Mouse (Mus musculus) layer of hippocampus, adult 18-20 months (tissue): ENCODE results near the gene Apba2. TPM values are rescaled to one million over a fixed set of nuclear protein-coding genes. Genes with fewer than 3 reads are reported as not detected.

Source experiments
- DNase-seq, 2 experiments: peaks; one replicate each; pipeline ENCODE4 v3.0.0; 2022; ENCODE audit warnings: low spot score in 2 of 2
- total RNA-seq, 2 experiments: library from RNA; stranded (reverse); gene quantifications; 2 replicates each; pipeline ENCODE4 v1.2.3; 2021

Gene Apba2
- total RNA-seq, 2 experiments from 2014 or later, result 247 to 248 TPM

DNA sequence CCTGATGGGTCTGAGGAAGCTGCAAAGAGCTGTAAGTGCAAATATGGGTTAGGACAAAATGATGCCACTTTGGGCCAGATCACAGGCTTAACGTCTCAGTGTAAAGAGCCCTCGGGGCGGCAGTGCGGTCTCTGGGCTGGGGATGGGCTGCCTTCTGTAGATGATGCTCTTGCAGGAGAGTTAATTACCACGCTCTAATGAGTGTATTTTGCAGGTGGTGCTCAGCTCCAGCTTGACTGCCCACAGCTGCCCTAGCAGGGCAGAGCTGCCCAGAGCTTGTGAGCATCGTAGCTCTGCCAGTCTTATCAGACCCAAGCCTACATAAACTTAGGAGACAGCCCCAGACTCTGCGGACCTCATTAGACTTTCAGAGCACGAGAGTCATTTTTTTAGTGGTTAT, 80.9 kb downstream of the Apba2 start:
- no peak for DNase-seq

DNA sequence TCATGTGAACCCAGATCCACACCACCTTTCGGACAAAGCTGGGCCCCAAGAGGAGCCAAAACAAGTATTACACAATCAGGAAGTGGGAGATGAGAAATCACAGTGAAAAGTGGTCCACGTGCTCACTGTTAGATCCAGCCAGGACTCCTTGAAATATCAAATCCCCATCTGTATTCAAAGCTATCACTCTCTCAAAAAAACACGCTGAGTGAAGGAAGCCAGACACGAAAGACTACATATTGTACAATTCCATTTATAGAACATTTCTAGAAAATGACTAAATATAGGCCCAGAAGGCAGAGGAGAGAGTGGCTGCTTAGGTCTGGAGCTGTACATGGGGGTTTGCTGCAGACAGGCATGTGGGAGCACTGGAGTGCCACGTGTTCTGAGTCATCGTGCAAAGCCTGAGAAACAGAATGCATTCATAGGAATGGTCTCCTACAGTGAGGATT, 82.2 kb downstream of the Apba2 start:
- DNase-seq, result peak in 1 of 2 experiments; percentile 57

DNA sequence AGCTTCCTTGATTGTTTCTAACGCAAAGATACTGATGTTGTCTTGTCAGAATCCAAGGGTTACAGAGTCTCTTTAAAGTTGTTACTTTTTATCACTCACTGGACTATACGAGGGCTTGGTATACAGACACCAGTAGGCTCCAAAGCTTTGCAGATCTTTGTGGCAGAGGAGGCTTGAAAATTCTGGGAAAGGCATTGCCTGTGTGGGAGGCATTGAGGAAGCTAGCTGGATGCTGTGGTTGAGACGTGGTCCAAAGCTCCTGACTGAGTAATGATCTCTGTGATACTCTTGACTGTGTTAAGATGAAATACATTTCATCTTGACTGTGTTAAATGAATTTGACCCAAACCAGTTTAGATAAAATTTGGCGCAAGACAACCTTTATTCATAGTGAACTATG, 84.6 kb downstream of the Apba2 start:
- DNase-seq, result no peak

DNA sequence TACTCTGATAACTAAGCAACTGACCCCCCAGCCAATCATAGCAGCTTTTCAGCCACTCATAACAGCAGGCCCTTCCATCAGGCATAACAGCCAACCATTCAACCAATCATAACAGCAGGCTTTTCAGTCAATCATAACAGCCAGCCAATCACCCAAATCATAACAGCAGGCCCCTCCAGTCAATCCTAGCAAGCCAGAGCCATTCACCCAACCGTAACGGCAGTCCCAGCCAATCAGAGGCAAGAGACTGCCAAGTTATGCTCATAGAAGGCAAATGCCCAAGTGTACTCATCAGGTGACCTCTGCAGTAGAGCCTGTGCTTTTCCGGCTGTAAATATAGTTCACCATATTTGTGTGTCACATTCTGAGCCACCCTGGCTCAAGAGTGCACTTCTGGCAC, 85.1 kb downstream of the Apba2 start:
- no peak for DNase-seq

DNA sequence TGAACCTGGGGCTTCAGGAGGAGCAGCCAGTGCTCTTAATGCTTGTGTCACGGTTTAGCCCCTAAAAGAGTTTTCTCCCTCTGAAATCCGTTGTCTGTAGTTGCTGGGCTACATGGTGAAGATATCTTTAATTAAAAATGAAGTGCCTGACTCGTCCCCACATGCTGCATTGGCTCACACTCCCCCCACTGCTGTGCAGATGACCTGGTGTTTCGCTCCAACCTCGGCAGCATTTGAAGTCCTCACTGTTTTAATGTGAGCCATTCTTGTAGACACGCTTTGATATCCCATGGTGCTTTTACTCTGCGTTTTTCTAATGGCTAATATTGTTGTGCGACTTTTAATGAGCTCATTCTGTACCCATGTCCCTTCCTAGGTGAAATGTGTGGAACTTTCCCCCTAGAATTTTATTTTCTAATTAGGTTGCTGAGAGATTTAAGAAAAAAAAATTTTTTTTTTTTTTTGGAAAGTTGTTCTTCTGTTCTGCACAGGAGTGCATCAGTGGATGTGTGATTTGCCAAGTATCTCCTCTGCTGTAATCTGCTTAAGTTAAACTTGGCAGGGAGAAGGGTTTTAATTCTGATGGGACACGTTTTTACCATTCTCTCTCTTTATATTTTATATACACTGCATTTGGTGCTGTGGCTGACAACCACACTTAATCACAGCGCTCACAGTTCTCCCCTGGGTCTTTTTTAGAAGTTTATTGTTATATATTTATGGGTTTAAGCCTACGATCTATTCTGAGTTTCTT, 87.3 kb downstream of the Apba2 start:
- DNase-seq, result no peak

DNA sequence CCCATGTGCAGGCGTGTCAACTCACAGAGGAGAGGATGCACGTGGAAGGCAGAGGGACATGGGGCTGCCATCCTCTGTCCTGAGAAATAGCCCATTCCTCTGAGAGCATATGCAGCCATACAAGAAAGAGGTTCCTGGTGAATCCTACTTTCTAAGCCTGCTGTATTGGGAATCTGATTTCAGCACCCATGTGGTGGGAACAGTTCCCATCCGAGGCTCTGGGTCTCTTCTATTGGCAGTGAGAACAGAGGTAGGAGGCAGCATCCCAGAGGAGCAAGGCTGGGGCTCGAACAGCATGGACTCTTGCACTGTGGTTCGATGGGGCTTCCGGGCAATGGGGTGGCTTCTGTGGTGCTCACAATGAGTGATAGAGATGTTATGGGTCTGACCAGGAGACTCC, 93.8 kb downstream of the Apba2 start:
- no peak for DNase-seq

DNA sequence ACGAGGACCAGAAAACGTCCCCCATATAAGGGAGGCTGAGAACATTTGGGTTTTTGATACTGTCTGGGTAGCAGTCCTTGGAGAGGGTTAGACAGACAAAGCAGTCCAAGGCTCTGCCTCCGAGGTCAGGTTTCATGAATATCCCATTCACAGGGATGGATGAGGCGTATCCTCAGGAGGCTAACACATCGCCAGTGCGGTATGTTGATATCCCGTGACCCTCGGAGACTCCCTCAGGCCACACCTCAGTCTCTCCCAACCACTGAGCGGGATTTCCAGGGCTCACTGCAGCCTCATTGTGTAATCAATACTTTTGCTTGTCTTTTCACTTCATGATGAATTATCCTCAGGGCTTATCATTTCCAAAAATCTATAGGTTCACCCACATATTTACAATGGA, 95.1 kb downstream of the Apba2 start:
- DNase-seq, result no peak

DNA sequence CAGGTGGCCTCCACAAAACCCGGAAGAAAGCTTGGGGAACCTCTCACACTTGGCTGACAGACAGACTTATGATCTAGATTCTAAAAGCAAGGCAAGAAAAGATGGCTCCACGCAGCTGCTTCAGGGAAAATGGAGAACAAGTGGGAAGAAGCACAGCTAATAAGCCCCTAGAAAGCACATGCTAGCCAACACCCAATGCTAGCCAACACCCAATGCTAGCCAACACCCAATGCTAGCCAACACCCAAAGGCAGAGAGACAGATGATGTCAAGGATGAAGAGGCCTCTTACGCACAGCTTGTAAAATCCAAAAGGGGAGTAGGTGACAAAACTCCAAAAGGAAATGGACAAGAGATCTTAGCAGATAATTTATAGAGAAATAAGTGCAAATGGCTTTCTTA, 108.4 kb downstream of the Apba2 start:
- no peak for DNase-seq

DNA sequence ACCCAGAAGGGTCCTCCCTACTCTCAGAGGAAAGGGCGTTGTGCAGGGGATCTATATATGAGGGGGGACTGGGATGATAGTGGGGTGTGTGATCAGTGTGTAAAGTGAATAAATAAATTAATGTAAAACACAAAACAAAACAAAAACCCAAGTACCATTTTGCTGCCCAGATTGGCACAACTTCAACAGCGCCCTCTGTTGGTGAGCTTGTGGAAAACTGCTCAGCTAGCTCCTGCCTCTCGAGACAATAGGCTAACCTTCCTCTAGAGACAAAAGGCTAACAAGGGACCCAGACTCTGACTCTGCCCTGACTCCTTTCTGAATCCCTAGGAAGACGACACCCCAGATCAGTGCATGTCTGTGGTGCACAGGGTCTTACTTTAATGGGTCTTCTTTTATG, 109.4 kb downstream of the Apba2 start:
- DNase-seq, result no peak

DNA sequence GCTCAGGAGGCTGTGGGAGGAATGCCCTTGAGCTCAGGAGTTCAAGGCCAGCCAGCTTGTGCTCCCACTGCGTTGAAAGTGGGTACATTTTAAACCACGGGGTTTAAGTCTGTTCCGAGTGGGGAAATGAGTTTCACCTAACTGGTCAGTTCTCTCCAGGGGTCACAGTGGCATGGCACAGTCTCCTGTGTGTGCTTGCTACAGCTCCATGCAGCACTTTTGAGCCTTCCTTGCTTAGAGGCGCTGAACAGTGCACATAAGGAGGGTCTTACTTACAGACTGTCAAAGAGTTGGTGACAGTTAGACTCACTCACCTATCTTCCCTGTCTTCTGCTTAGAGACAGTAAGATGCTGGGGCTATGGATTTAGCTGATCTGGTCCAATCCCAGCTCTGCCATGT, 117.8 kb downstream of the Apba2 start:
- DNase-seq, result no peak

DNA sequence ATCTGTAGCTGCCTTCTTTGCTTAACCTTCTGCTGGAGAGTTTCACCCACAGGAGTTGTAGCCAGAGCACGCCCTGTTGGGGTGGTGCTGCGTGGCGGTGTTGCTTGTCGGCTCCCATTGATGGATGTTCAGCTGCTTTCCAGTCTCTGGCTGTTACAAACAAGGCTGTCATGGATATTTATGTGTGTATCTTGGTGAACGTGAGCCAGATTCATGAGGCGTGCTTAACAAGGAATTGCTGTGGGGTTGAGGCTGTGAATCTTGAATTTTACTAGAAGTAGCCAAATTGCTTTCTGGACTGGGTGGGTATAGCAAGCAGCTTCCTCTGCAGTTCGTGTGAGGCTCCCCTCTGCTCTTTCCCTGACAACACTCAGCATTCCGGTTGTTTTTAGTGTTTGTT, 125.0 kb downstream of the Apba2 start:
- no peak for DNase-seq

DNA sequence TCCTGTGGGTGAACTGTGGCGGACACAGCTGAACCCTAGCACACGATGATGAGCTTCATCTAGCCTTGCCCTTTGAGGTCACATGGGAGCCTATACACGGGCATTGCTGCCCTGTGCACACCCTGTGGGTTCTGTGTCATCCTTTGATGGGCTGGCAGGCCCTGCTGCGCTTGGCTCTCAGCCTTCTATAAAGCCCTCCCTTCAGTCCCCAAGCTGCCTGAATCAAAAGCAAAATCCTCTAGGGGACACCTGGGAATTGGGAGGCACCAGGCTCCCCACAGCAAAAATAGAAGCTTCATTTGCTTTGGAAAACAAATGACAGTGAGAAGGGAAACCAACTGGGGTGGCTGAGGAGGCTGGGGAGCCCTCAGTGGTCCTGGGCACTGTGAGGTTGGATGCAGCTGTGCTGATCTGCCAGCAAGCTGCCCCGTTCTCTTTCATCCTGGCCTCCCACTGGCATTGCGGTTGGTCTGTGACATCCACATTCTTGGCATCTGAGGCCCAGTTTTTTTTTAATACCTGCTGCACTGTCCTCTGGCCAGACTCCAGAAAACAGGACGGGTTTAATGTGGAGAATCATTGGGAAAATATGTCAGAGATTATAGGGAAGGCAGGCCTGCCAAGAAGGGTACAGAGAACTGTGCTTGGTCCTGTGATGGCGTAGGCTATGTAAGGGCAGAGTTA, 126.6 kb downstream of the Apba2 start:
- DNase-seq, result no peak

DNA sequence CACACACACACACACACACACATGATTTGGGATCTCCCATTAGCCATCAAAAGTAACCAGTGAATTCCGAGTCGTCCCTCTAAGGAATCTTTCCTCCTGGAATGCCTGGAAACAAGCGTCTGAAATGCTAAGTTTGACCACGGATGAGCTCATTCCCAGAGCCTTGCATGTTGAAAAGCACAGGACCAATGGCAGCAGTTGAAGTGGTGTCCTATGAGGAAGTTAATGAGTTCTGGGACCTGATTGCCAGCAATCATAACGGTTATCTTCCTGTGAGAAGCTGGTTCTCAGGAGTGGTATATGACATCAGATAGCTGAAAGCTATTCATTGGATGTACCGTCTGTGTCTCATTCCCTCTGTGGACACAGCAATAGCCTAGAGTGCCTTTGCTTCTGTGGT, 129.2 kb downstream of the Apba2 start:
- DNase-seq, result no peak

DNA sequence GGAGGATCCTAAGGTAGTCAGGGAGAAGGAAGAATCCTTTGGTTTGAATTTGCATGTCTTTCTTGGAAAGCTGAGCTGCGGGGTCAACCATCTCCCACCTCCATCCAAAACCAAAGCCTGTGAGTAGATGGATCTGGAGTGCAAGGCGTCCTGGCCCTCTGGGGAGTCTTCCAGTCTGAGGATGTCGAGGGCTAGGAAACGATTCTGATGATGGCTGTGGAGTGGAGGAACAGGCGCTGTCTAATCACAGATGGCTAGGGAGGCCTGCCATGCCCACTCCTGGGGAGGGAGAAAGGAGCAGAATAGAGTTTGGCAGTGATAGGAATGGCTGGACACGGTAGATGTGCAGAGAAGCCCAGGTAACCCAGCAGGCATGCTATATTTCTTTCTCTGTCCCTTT, 129.6 kb downstream of the Apba2 start:
- no peak for DNase-seq

DNA sequence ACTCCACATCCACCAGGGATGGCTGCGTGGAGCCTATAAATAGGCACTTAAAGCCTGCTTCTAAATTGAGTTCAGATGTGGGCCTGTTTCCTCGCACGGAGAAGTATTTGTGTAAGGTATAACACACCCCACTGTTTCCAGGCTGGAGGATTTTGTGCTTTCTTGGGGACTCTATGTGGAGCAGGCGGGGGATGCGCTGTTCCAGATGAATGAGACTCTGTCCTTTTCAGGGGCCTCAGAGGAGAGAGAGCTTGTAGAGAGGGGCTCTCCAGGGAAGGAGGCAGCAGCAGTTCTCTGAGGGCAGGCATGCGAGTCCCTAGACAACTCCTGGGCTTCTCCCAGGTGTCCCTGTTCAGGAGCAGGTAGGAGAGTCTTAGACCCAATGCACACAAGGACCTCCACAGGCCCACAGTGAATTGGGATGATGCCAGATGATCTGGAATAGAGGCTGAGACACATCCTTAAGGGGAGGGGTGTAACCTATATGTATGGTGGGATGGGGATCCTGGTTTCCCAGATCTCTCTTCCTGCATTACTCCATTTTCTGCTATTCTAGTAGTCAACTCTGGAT, 130.4 kb downstream of the Apba2 start:
- DNase-seq, result no peak

DNA sequence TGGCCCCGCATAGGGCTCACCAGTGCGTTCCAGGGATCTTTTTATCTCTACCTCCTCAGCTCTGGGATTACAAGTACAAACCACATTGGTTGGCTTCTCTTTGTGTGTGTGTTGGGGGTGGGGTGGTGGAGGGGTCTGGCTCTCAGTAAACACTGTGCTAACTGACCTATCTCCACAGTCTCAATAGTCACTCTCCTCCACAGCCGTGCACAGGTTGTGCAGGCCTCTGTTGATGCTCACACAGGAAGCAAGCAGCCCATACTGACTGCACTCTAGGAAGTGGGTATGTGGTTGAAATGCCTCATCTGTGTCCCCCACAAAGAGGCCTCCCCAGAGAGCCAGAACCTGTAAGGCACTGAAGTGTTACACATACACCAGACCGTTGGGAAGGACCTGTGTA, 131.7 kb downstream of the Apba2 start:
- no peak for DNase-seq

DNA sequence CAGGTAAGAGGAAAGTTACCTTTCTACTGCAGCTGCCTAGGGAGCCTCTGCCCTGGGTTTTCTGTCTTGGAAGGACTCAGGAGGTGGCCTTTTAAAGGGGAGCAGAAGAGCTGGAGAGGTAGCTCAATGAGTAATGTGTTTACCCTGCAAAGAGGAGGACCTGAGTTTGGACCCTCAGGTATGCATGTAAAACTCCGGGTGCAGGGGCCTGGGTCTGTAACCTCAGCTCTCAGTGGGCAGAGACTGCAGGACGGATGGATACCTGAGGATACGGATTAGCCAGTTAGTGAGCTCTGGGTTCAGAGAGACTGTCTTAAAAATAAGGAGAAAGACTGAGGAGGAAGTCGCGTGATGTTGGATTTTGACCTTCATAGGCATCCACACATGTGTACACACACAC, 132.4 kb downstream of the Apba2 start:
- no peak for DNase-seq

DNA sequence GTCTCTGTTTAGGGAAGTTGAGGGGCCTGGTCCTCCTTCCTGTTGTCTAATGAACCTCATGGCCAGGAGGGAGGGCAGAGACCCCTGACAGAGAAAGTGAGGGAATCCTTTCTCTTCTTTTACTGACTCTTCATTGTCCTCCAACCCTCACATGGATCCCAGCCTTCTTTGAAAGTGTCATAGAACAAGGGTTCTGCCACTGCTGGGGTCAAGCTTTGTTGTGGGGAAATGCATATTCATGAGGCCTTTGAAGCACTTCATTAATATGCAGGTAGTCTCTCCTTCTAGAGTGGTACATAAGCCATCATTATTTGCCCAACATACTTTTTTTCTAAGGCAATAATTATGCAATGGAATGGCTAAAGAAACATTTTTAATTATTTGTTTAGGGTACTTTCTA, 133.0 kb downstream of the Apba2 start:
- DNase-seq, result no peak

DNA sequence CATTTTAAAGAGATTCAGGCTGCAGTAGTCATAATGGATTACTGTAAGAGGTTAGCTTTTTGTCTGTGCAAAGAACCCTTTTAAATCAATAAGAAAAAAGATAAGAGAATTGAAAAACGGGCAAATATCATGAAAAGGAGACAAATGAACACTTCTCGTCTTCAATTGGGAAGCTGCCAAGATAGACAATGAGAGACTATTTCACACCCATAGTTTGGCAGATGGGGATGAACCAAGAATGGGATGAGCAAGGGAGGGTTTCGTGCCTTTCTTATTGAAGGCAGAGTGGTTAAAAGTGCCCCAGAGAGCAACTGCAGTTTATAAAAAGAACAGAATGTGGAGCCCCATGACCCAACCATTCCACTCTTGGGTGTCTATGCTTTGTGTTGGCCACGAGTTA, 137.4 kb downstream of the Apba2 start:
- DNase-seq, result no peak

DNA sequence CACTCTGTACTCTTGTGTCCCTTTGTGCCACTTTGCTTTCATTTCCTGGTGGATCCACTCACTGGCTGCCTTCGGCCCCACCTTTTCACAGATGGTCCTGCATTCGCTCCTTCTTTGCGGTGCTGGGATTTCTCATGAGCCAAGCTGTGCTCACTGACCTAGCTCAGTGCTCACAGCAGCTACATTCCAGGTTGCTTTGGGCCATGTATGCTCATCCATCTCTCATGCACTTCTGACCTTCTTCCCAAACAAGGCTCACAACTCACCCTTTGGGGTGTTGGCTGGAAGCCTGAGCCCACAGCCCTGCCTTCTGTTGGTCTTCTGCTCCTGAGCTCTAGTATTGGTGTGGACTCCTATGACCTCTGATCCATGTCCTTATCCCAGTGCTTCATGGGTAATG, 139.1 kb downstream of the Apba2 start:
- no peak for DNase-seq

DNA sequence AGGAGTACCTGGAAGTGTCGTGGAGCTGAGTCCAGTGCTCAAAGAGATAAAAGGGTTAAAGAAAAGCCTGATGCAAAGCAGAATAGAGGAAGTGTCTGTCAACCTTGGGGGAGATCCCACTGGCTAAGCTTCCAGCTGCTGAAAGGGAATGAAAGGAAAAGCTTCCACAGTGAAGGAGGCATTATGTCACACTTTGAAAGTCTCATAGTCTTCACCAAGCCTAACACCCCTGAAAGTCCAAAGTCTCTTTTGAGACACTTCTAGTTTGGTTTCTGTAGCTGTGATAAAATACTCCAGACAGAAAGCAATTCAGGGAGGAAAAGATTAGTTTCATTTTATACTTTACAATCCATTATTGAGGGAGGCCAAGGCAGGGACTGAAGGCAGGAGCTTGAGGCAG, 141.4 kb downstream of the Apba2 start:
- no peak for DNase-seq

DNA sequence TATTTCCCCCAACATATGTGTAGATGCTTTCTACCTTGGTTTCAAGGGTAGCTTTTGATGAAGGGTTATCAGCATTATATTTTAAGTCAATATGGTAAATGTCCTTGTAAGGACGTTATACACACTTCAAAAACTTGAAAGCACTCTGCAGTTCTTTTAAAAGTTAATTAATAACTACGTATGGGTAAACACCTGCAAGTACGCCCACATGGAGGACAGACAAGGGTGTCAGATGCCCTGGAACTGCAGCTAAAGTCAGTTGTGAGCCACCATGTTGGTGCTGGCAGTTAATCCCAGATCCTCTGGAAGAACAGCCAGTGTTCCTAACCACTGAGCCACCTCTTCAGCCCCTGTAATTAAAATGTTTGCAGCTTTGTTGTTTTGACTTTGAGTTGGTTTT, 144.0 kb downstream of the Apba2 start:
- DNase-seq, result no peak

DNA sequence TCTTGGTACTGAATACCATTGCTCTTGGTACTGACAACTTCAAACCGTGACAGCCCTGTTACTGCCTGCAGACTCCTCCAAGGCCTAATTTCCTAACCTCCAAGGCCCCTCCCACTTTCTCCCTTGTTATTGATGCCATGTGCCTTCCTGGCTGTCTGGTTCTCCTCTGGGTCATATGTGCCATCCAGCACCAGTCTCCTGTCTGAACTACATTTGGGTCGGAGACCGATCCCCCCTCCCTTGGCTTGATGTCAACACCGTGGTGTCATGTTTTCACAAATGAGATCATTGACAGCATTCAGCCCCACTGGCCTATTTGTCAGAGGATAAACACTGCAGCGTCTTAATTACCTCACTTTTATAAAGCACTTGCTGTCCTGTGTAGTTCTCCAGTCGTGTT, 144.5 kb downstream of the Apba2 start:
- DNase-seq, result no peak
